Mouse (Mus musculus) heart, postnatal 0 days (tissue): ENCODE measurements around the gene Relt.
"Not testable (repeated sequence)": the region's sequence is repeated elsewhere in the genome, so short reads cannot be mapped to it uniquely, and the experiment has no call there.

Experiments used
- CTCF ChIP-seq: IDR thresholded peaks from 2 replicates; pipeline ENCODE4 v1.5.1; 2016; ENCODE audit warnings: antibody characterized with exemption, control low read depth, low read depth
- EP300 ChIP-seq: IDR thresholded peaks from 2 replicates; pipeline ENCODE4 v1.6.1; 2016; ENCODE audit warnings: antibody characterized with exemption, low read depth

DNA sequence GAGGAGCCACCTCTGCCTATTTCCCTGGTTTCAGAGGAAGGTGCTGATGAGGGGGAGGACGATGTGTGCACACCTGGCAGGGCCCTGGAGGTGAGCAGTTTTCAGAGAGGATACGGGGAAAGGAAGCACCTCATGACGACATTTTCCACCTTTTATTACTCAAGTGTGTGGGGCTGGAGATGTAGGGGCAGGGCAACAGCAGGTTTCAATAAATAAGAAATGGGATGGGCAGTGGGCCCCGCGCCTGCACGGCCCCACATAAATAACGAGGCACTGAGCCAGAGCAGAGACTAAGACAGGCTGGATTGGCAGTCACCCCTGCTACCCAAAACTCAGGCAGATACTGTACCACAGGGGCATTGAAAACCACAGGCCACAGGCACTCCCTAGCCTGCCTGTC is 17.2 kb downstream of the Relt start:
- not testable (repeated sequence) for TF ChIP-seq EP300, CTCF
